Mouse (Mus musculus) induced T-regulatory cell, adult 2 months (primary cell): ENCODE data around the gene Dmbx1.

Source experiments
- DNase-seq: peaks from one replicate; pipeline ENCODE4 v3.0.0-alpha.2; 2012; ENCODE audit warnings: low read depth

The Dmbx1 gene

GRCm38 (mm10) chr4:115939295-115940102 lies at the start of gene Dmbx1:
Gene Dmbx1, minus strand, starts transcription at chr4:115939926.
- DNase-seq, result peak; percentile 20

- DNase-seq, result no peak
These were observed 49.7 kb upstream of the Dmbx1 start for GRCm38 (mm10) chr4:115989382-115989781.

GRCm38 (mm10) chr4:115987858-115988530 lies 48.3 kb upstream of the Dmbx1 start:
- DNase-seq, result no peak

GRCm38 (mm10) chr4:115987436-115987835 lies 47.7 kb upstream of the Dmbx1 start:
- no peak for DNase-seq

- DNase-seq, result peak; percentile 72
These were observed 45.2 kb upstream of the Dmbx1 start for GRCm38 (mm10) chr4:115984967-115985366.

GRCm38 (mm10) chr4:115984111-115984510 lies 44.4 kb upstream of the Dmbx1 start:
- DNase-seq, result peak; percentile 84

- peak; percentile 87 for DNase-seq
These were observed 41.0 kb upstream of the Dmbx1 start for GRCm38 (mm10) chr4:115980676-115981075.

GRCm38 (mm10) chr4:115979437-115979836 lies 39.7 kb upstream of the Dmbx1 start:
- no peak for DNase-seq

GRCm38 (mm10) chr4:115978911-115979310 lies 39.2 kb upstream of the Dmbx1 start:
- DNase-seq, result no peak

GRCm38 (mm10) chr4:115972543-115972942 lies 32.8 kb upstream of the Dmbx1 start:
- no peak for DNase-seq

- no peak for DNase-seq
These were observed 24.7 kb upstream of the Dmbx1 start for GRCm38 (mm10) chr4:115964446-115964845.

GRCm38 (mm10) chr4:115963751-115964150 lies 24.0 kb upstream of the Dmbx1 start:
- DNase-seq, result no peak

- DNase-seq, result peak; percentile 42
These were observed 23.1 kb upstream of the Dmbx1 start for GRCm38 (mm10) chr4:115962671-115963412.

GRCm38 (mm10) chr4:115961991-115962390 lies 22.3 kb upstream of the Dmbx1 start:
- DNase-seq, result no peak

- no peak for DNase-seq
These were observed 19.8 kb upstream of the Dmbx1 start for GRCm38 (mm10) chr4:115959546-115959945.

GRCm38 (mm10) chr4:115955494-115955775 lies 15.7 kb upstream of the Dmbx1 start:
- no peak for DNase-seq

- DNase-seq, result no peak
These were observed 15.1 kb upstream of the Dmbx1 start for GRCm38 (mm10) chr4:115954656-115955493.

GRCm38 (mm10) chr4:115953559-115953958 lies 13.8 kb upstream of the Dmbx1 start:
- DNase-seq, result no peak

- DNase-seq, result peak; percentile 74
These were observed 13.0 kb upstream of the Dmbx1 start for GRCm38 (mm10) chr4:115952758-115953157.

- DNase-seq, result no peak
These were observed 4.1 kb upstream of the Dmbx1 start for GRCm38 (mm10) chr4:115943669-115944314.

- no peak for DNase-seq
These were observed 1.6 kb upstream of the Dmbx1 start for GRCm38 (mm10) chr4:115941242-115941820.
